Mouse (Mus musculus) erythroblast, adult 5-6 weeks (primary cell): ENCODE data around the gene Smlr1. TPM values are rescaled to one million over a fixed set of nuclear protein-coding genes. Genes with fewer than 3 reads are reported as not detected.

ENCODE experiments used
- ATAC-seq: replicated peaks from 2 replicates; pipeline ENCODE4 v1.8.0; 2016; ENCODE audit warnings: moderate number of reproducible peaks, mild to moderate bottlenecking, moderate TSS enrichment, inconsistent platforms; ENCODE audit not compliant: poor library complexity, low FRiP score, severe bottlenecking
- total RNA-seq, 2 experiments: library from RNA; stranded (forward) in 1 of 2; stranded (reverse) in 1 of 2; fragments of 150-400 nt in 1 of 2; fragments of 200-764, 138-1000 nt in 1 of 2; gene quantifications; 2 replicates each; pipeline versions ENCODE4 v1.2.3 to v1.2.4; 2015 to 2017; ENCODE audit warnings: low replicate concordance in 2 of 2

The Smlr1 gene
- total RNA-seq, 2 experiments from 2014 or later = 0.17 TPM; not detected in 1

- ATAC-seq = no peak
These were observed 22.2 kb downstream of the Smlr1 start for GRCm38 (mm10) chr10:25513821-25514220.

- ATAC-seq = no peak
These were observed 32.8 kb downstream of the Smlr1 start for GRCm38 (mm10) chr10:25503250-25503649.

- no peak for ATAC-seq
These were observed 36.6 kb downstream of the Smlr1 start for GRCm38 (mm10) chr10:25499323-25500071.

GRCm38 (mm10) chr10:25488456-25488855 is 47.6 kb downstream of the Smlr1 start:
- ATAC-seq = no peak

- ATAC-seq = no peak
These were observed 53.3 kb downstream of the Smlr1 start for GRCm38 (mm10) chr10:25482791-25483190.

- ATAC-seq = no peak
These were observed 56.4 kb downstream of the Smlr1 start for GRCm38 (mm10) chr10:25479716-25480115.

Other genes with a start within 250 kb of the Smlr1 start
- gene Akap7, start 228.4 kb downstream of the Smlr1 start, total RNA-seq (2015; ENCODE audit: low replicate concordance) = 162 and 177 TPM in 2 replicates
- gene Akap7, start 228.4 kb downstream of the Smlr1 start, total RNA-seq (2017; ENCODE audit: low replicate concordance) = 292 and 295 TPM in 2 replicates
- 11.5 and 13.6 TPM in 2 replicates for gene Epb41l2, start 176.5 kb downstream of the Smlr1 start, total RNA-seq (2015; ENCODE audit: low replicate concordance)
- gene Epb41l2, start 176.5 kb downstream of the Smlr1 start, total RNA-seq (2017; ENCODE audit: low replicate concordance) = 6.0 and 8.3 TPM in 2 replicates